Mouse (Mus musculus) mouse trophoblast stem cell (cell line): ENCODE measurements at regions not wholly inside any gene's neighbourhood (a gene's known extent, or its start where the extent isn't known, plus 50 kb on each side); places are given as distances from the start of the nearest gene placed in this dataset.

ENCODE experiments used
- in situ Hi-C, 2 experiments: fragments of 300-500 bp; cut with MseI, MboI; formaldehyde crosslinking; loops; 2 replicates in 1 of 2; 3 replicates in 1 of 2; pipeline ENCODE4 v1.15.1; 2025

GRCm38 (mm10) chr13:44383322-44383721 lies 346.0 kb upstream of the Jarid2 start:
- in situ Hi-C loops = no loop called here

GRCm38 (mm10) chr13:44386767-44387166 lies 342.5 kb upstream of the Jarid2 start:
- in situ Hi-C loops = no loop called here

GRCm38 (mm10) chr13:44389696-44390095 lies 339.6 kb upstream of the Jarid2 start:
- in situ Hi-C loops = no loop called here

GRCm38 (mm10) chr13:44390666-44391390 lies 338.4 kb upstream of the Jarid2 start:
- in situ Hi-C loops = no loop called here

- in situ Hi-C loops = no loop called here
These were observed 335.3 kb upstream of the Jarid2 start for GRCm38 (mm10) chr13:44394016-44394415.

- in situ Hi-C loops = no loop called here
These were observed 330.5 kb upstream of the Jarid2 start for GRCm38 (mm10) chr13:44398613-44399369.

- in situ Hi-C loops = no loop called here
These were observed 329.9 kb upstream of the Jarid2 start for GRCm38 (mm10) chr13:44399370-44399685.

- in situ Hi-C loops = no loop called here
These were observed 329.4 kb upstream of the Jarid2 start for GRCm38 (mm10) chr13:44399831-44400321.

GRCm38 (mm10) chr13:44404010-44404575 lies 325.2 kb upstream of the Jarid2 start:
- in situ Hi-C loops = no loop called here

- in situ Hi-C loops = no loop called here
These were observed 322.0 kb upstream of the Jarid2 start for GRCm38 (mm10) chr13:44407307-44407706.

- in situ Hi-C loops = no loop called here
These were observed 320.7 kb upstream of the Jarid2 start for GRCm38 (mm10) chr13:44408619-44408959.

GRCm38 (mm10) chr13:44408960-44409719 lies 320.1 kb upstream of the Jarid2 start:
- in situ Hi-C loops = no loop called here

- in situ Hi-C loops = no loop called here
These were observed 319.6 kb upstream of the Jarid2 start for GRCm38 (mm10) chr13:44409720-44410047.

GRCm38 (mm10) chr13:44411781-44412496 lies 317.3 kb upstream of the Jarid2 start:
- in situ Hi-C loops = no loop called here

GRCm38 (mm10) chr13:44413305-44413704 lies 316.0 kb upstream of the Jarid2 start:
- in situ Hi-C loops = no loop called here

- in situ Hi-C loops = no loop called here
These were observed 313.3 kb upstream of the Jarid2 start for GRCm38 (mm10) chr13:44415971-44416370.

- in situ Hi-C loops = no loop called here
These were observed 312.3 kb upstream of the Jarid2 start for GRCm38 (mm10) chr13:44416986-44417385.

- in situ Hi-C loops = no loop called here
These were observed 310.2 kb upstream of the Jarid2 start for GRCm38 (mm10) chr13:44419056-44419455.

- in situ Hi-C loops = no loop called here
These were observed 309.6 kb upstream of the Jarid2 start for GRCm38 (mm10) chr13:44419472-44420226.

- in situ Hi-C loops = no loop called here
These were observed 309.1 kb upstream of the Jarid2 start for GRCm38 (mm10) chr13:44420227-44420592.

- in situ Hi-C loops = no loop called here
These were observed 308.3 kb upstream of the Jarid2 start for GRCm38 (mm10) chr13:44420941-44421340.
